Mouse (Mus musculus): ENCODE measurements around the gene Shbg. TPM values are rescaled to one million over a fixed set of nuclear protein-coding genes. Genes with fewer than 3 reads are reported as not detected.

Gene Shbg
- polyA plus RNA-seq, 1 experiment from 2014 or later, result not detected

DNA sequence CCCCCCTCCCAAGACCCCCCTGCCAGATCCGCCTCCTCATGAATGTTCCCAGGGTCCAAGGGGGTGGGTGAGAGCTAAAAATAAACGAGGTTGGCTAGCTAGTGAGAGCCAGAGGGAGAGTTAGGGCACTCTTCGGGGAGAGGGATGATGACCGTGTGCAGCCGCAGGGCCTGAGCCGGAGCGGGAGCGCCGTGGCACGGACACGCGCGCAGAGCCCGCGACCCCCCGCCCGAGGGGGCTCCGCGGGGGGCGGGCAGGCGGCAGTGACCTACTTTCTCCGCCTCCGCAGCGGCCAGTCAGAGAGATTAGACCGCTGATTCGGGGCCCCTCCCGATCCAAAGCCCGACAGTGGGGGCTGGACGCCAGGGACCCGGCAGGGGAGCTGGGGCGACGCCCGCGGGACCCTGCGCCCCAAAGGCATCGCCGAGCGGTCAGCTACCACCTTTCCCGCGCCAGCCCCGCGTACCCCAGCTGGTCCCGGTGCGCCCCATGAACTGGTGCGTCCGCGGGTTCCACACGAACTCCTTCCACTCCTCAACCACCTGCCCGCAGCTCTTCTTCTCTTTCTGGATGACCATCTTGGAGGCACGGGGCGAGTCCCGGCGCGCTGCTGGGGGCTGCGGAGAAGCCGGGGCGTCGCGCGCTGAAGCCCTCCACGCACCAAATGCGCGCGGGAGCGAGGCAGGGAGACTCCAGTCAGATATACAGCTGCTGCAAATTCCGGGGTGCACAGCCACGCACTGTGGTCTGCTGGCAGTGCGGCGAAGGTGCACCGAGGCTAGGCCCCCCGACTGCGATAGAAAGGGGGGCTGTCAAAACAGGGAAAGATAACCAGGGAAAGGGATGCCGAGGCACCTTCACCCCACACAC is 12.7 kb downstream of the Shbg start:
- no peak overlapping the region; the same call in 1 of the 2 replicates for H3K27ac ChIP-seq
- WGBS, result under 1% methylated on average over 73 of the region's 73 CpGs

GRCm38 (mm10) chr11:69604347-69604746 is 13.4 kb downstream of the Shbg start:
- Histone ChIP-seq H3K4me1 (peaks cover 36% of the 10 kb centered on the region), H3K36me3 (replicated peaks) (no peaks in the 10 kb centered on the region), H3K4me2 (peak overlapping the region; percentile 97), H3K9me3 (no peaks in the 10 kb centered on the region), H3K27me3 (peaks cover 20% of the 10 kb centered on the region), H3K4me3 (replicated peaks) (peak overlapping the region; percentile 60), H3K9ac (peak overlapping the region; percentile 75), H3K27ac (no peak overlapping the region)
- ATAC-seq (ENCODE audit: low FRiP score), result no peak
- WGBS, result 64% methylated on average over 3 of the region's 3 CpGs

More for the DNA sequence above, 12.7 kb downstream of the Shbg start:
- ATAC-seq (ENCODE audit: low FRiP score), result peak; percentile 62
- Histone ChIP-seq H3K27me3 (peaks cover 20% of the 10 kb centered on the region), H3K36me3 (replicated peaks) (no peaks in the 10 kb centered on the region), H3K9me3 (no peaks in the 10 kb centered on the region), H3K4me2 (peak overlapping the region; percentile 97), H3K9ac (peak overlapping the region; percentile 75), H3K4me3 (replicated peaks) (peak overlapping the region; percentile 60), H3K4me1 (peaks cover 31% of the 10 kb centered on the region)

DNA sequence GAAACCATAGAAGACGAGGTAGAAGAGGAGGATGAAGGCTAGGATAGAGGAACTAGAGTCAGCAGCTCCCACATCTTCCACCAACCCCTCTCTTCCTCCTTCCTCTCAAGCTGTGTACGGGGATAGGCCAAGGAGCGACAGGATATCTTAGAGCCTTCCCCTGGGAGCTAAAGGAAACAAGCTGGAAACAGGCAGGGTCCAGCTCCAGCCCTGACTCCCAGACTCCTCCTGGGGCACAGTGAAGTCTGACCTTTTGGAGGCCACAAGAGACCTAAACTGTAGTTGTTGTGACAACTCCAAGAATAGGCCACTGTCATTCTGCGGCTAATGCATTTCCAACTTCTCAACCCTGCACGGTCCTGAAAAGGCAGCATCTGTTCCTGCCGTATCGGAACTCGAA is 14.2 kb downstream of the Shbg start:
- Histone ChIP-seq H3K27ac (no peak overlapping the region), H3K9ac (no peak overlapping the region), H3K27me3 (peaks cover 20% of the 10 kb centered on the region), H3K36me3 (replicated peaks) (no peaks in the 10 kb centered on the region), H3K4me2 (0 out of 2 replicates have a peak overlapping the region, but pooled peaks have one; percentile 97), H3K4me1 (peaks cover 36% of the 10 kb centered on the region), H3K9me3 (no peaks in the 10 kb centered on the region), H3K4me3 (replicated peaks) (no peak overlapping the region)
- WGBS, result 85% methylated on average over 8 of the region's 8 CpGs
- no peak for ATAC-seq (ENCODE audit: low FRiP score)

DNA sequence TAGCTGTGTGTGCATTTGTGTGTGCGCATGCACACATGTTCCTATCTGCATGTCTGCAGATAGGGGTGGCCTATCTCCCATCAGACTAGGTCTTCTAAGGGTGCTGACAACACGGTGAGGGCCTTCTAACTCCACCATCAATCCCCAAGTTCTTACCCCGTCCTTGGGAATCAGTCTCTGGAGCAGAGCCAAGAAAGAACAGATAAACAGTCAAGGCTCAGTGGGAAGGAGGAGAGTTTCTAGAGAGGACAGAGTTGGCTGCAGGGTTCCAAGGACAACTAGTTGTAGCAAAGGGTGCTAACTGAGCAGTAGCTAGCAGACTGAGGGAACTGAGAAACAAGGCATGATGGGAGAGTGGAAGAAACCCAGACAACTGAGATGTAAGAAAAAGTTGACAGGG is 15.9 kb downstream of the Shbg start:
- no peak overlapping the region for H3K27ac ChIP-seq
- peaks cover 20% of the 10 kb centered on the region for H3K27me3 ChIP-seq
- no peak overlapping the region for H3K9ac ChIP-seq
- 92% methylated on average over 3 of the region's 3 CpGs for WGBS
- ATAC-seq (ENCODE audit: low FRiP score), result no peak
- no peak overlapping the region for H3K4me3 ChIP-seq (replicated peaks)
- H3K4me2 ChIP-seq, result no peak overlapping the region
- H3K9me3 ChIP-seq, result no peaks in the 10 kb centered on the region
- H3K4me1 ChIP-seq, result peaks cover 36% of the 10 kb centered on the region
- H3K36me3 ChIP-seq (replicated peaks), result no peaks in the 10 kb centered on the region

GRCm38 (mm10) chr11:69600098-69600497 is 17.6 kb downstream of the Shbg start:
- Histone ChIP-seq H3K9ac (peak overlapping the region; percentile 29; the same call in 1 of the 2 replicates), H3K27me3 (peaks cover 20% of the 10 kb centered on the region), H3K9me3 (no peaks in the 10 kb centered on the region), H3K4me1 (peaks cover 29% of the 10 kb centered on the region), H3K36me3 (replicated peaks) (no peaks in the 10 kb centered on the region; the same call in 1 of the 2 replicates), H3K4me3 (replicated peaks) (no peak overlapping the region), H3K27ac (peak overlapping the region; percentile 73), H3K4me2 (peak overlapping the region; percentile 19)
- WGBS, result 9% methylated on average over 6 of the region's 6 CpGs
- ATAC-seq (ENCODE audit: low FRiP score), result no peak

- Histone ChIP-seq H3K27ac (peak overlapping the region; percentile 53; the same call in 1 of the 2 replicates), H3K4me3 (replicated peaks) (no peak overlapping the region)
Measured at GRCm38 (mm10) chr11:69599436-69599835, 18.3 kb downstream of the Shbg start.

DNA sequence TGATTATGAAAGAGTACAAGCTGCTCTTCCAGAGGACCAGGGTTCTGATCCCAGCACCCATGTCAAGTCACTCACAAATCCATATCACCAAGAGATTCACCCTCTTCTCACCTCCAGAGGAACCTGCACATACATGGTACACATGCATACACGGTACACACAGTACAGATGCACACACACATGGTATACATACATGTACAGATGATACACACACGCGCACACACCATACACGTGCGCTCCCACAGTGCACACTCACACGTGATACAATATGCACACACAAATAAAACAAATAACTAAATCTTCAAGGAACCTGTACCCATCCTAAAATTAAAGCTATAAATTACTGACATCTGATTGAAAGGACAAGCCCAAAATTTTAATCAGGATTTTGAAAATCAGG is 22.9 kb downstream of the Shbg start:
- Histone ChIP-seq H3K36me3 (replicated peaks) (peaks cover 28% of the 10 kb centered on the region), H3K4me1 (peaks cover 10% of the 10 kb centered on the region)
- WGBS, result 95% methylated on average over 6 of the region's 6 CpGs

More at GRCm38 (mm10) chr11:69599436-69599835, 18.3 kb downstream of the Shbg start:
- no peak for ATAC-seq (ENCODE audit: low FRiP score)
- 9% methylated on average over 9 of the region's 9 CpGs for WGBS
- Histone ChIP-seq H3K27me3 (peaks cover 17% of the 10 kb centered on the region), H3K9me3 (no peaks in the 10 kb centered on the region), H3K36me3 (replicated peaks) (no peaks in the 10 kb centered on the region; the same call in 1 of the 2 replicates), H3K4me2 (no peak overlapping the region), H3K4me1 (peaks cover 22% of the 10 kb centered on the region), H3K9ac (peak overlapping the region; percentile 29; the same call in 1 of the 2 replicates)

DNA sequence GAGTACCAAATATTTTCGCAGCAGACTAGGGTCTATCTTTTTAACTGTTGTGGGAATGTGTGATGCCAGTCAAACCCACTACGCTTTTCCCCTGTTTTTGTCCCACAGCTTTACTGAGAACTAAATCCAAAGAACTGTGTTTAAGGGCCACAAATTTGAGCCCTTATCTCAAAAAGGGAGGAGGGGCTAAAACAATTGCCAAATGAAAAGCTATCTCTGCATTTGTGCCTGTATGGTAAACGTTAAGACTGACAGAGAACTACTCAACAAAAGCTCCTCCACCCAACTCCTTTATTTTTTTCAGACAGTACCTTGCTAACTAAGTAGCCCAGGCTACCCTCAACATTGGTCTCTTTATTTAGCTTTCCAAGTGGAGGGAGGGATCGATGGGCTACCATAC is 24.9 kb downstream of the Shbg start:
- peaks cover 6% of the 10 kb centered on the region for H3K4me1 ChIP-seq
- H3K36me3 ChIP-seq (replicated peaks), result peaks cover 49% of the 10 kb centered on the region
- H3K9me3 ChIP-seq, result no peaks in the 10 kb centered on the region
- H3K27ac ChIP-seq, result 0 out of 2 replicates have a peak overlapping the region, but pooled peaks have one; percentile 11
- no peak overlapping the region for H3K9ac ChIP-seq
- no peak overlapping the region for H3K4me3 ChIP-seq (replicated peaks)
- 91% methylated on average over 4 of the region's 4 CpGs for WGBS
- no peak overlapping the region for H3K4me2 ChIP-seq
- no peak for ATAC-seq (ENCODE audit: low FRiP score)
- H3K27me3 ChIP-seq, result no peaks in the 10 kb centered on the region

More for the DNA sequence above, 22.9 kb downstream of the Shbg start:
- ATAC-seq (ENCODE audit: low FRiP score), result no peak
- H3K4me3 ChIP-seq (replicated peaks), result no peak overlapping the region
- H3K27ac ChIP-seq, result no peak overlapping the region
- H3K9me3 ChIP-seq, result no peaks in the 10 kb centered on the region
- H3K27me3 ChIP-seq, result no peaks in the 10 kb centered on the region
- no peak overlapping the region for H3K4me2 ChIP-seq
- H3K9ac ChIP-seq, result no peak overlapping the region

- Histone ChIP-seq H3K9ac (no peak overlapping the region), H3K4me1 (peaks cover 6% of the 10 kb centered on the region)
Measured at GRCm38 (mm10) chr11:69591899-69592637, 25.6 kb downstream of the Shbg start.

GRCm38 (mm10) chr11:69591424-69591823 is 26.3 kb downstream of the Shbg start:
- peaks cover 6% of the 10 kb centered on the region for H3K4me1 ChIP-seq
- no peak overlapping the region for H3K9ac ChIP-seq
- WGBS, result 83% methylated on average over 3 of the region's 3 CpGs
- H3K36me3 ChIP-seq (replicated peaks), result peaks cover 60% of the 10 kb centered on the region
- no peaks in the 10 kb centered on the region for H3K9me3 ChIP-seq
- no peak overlapping the region for H3K27ac ChIP-seq
- H3K4me3 ChIP-seq (replicated peaks), result no peak overlapping the region
- no peaks in the 10 kb centered on the region for H3K27me3 ChIP-seq
- no peak overlapping the region for H3K4me2 ChIP-seq
- ATAC-seq (ENCODE audit: low FRiP score), result no peak

More at GRCm38 (mm10) chr11:69591899-69592637, 25.6 kb downstream of the Shbg start:
- H3K36me3 ChIP-seq (replicated peaks), result peaks cover 56% of the 10 kb centered on the region
- H3K4me2 ChIP-seq, result no peak overlapping the region
- no peaks in the 10 kb centered on the region for H3K27me3 ChIP-seq
- H3K9me3 ChIP-seq, result no peaks in the 10 kb centered on the region
- H3K4me3 ChIP-seq (replicated peaks), result no peak overlapping the region
- peak overlapping the region; percentile 11; the same call in 1 of the 2 replicates for H3K27ac ChIP-seq
- no peak for ATAC-seq (ENCODE audit: low FRiP score)
- WGBS, result 79% methylated on average over 7 of the region's 7 CpGs

DNA sequence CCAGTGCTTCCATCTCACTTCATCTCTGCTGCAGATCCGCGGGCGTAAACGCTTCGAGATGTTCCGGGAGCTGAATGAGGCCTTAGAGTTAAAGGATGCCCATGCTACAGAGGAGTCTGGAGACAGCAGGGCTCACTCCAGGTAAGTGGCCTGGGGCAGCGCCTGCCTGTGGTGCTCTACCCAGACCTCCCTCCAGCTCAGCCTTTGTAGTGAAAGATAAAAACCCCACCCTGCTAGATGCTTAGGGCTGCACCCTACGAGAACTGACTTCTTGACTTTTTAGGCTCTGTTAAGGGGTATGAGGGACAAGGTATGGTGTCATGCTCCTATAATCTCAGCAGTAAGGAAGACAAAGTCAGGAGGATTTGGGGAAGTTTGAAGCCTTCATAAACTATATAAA is 27.1 kb downstream of the Shbg start:
- WGBS, result 94% methylated on average over 8 of the region's 8 CpGs
- peaks cover 60% of the 10 kb centered on the region for H3K36me3 ChIP-seq (replicated peaks)
- H3K27me3 ChIP-seq, result no peaks in the 10 kb centered on the region
- H3K4me2 ChIP-seq, result no peak overlapping the region
- H3K9me3 ChIP-seq, result no peaks in the 10 kb centered on the region
- no peak for ATAC-seq (ENCODE audit: low FRiP score)
- no peak overlapping the region for H3K4me3 ChIP-seq (replicated peaks)
- H3K9ac ChIP-seq, result no peak overlapping the region
- no peak overlapping the region for H3K27ac ChIP-seq
- H3K4me1 ChIP-seq, result peaks cover 6% of the 10 kb centered on the region

DNA sequence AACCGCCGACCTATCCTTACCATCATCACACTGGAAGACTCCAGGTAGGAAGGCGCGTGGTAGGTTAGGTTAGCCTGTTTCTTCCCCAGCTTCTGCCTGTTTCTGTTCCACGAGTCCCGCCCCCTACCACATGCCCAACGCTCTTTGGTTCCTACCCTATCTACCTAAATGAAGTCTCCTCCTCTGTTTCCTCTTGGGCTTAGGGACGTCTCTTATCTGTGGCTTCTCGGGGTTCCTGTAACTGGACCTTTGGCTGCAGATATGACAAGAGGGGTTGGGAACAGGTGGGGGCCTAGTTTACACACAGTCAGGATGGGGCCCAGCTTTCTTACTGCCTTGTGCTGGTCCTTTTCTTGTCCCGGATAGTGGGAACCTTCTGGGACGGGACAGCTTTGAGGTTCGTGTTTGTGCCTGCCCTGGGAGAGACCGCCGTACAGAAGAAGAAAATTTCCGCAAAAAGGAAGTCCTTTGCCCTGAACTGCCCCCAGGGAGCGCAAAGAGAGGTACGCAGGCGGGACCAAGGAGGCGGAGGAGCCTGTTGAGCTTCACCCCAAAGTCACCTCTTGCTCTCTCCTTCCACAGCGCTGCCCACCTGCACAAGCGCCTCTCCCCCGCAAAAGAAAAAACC is 28.4 kb downstream of the Shbg start:
- WGBS, result 95% methylated on average over 22 of the region's 22 CpGs
- no peak for ATAC-seq (ENCODE audit: low FRiP score)
- H3K27ac ChIP-seq, result no peak overlapping the region
- H3K4me3 ChIP-seq (replicated peaks), result no peak overlapping the region
- no peak overlapping the region for H3K9ac ChIP-seq
- H3K36me3 ChIP-seq (replicated peaks), result peaks cover 64% of the 10 kb centered on the region
- no peak overlapping the region; the same call in 1 of the 2 replicates for H3K4me2 ChIP-seq
- no peaks in the 10 kb centered on the region for H3K27me3 ChIP-seq
- H3K9me3 ChIP-seq, result no peaks in the 10 kb centered on the region
- H3K4me1 ChIP-seq, result peaks cover 6% of the 10 kb centered on the region

Measured in forebrain, embryonic 12.5 days (tissue).